ENCODE assay signal across 16 mouse cellular contexts in the genomic region with DNA sequence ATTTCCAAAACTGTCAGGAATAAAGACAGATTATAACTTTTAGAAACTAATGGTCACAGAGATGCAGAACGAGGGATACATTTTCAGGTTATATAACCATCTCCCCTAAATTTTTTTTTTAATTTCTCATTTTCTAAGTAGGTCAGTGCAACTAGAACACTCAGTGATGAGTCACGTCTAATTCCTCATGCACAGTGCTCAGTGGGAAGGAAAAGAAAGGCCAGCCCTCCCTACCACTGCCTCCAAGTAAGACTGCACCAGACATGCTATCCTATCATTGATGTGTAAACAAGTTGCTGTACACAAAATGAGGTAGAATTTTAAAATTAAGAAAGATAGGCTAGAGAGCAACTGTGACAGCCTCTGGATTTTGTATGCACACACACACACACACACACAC.
DNase-seq lines count a peak whose midpoint lies in the region; ATAC-seq and TF ChIP-seq lines count a peak whose summit lies in the region.
"Had no signal": no experiment of that assay in that cellular context is flagged by ENCODE, and none has a peak within 500 bp of the region (broad histone marks: within the 10 kb centered on the region; RNA-seq: fewer than 3 reads in every experiment).

No protein-coding gene starts in this region.

- H3K4me3 ChIP-seq in stomach, postnatal 0 days (ENCODE audit: low read depth, low read length) = no peak overlapping the region
- H3K4me3 ChIP-seq: forebrain, embryonic 10.5 days; gastrocnemius, adult 2 months; heart, embryonic 15.5 days; hindbrain, embryonic 13.5 days; limb, embryonic 13.5 days; neural tube, embryonic 15.5 days had no signal

- no peaks in the 10 kb centered on the region for H3K36me3 ChIP-seq in stomach, postnatal 0 days (ENCODE audit: control insufficient read depth, insufficient read depth, low read length)
- H3K36me3 ChIP-seq: forebrain, embryonic 10.5 days; G1E; heart, embryonic 15.5 days; hindbrain, embryonic 13.5 days; limb, embryonic 13.5 days; neural tube, embryonic 15.5 days had no signal

- H3K27me3 ChIP-seq in stomach, postnatal 0 days (ENCODE audit: control insufficient read depth, insufficient read depth, low read length) = no peaks in the 10 kb centered on the region
- H3K27me3 ChIP-seq: hindbrain, embryonic 13.5 days; limb, embryonic 13.5 days; neural tube, embryonic 15.5 days had no signal

- DNase-seq in frontal cortex, postnatal 36 days (ENCODE audit: low spot score in 2 of 2) = peak; percentile 10 to 29
- DNase-seq in frontal cortex, postnatal 10 days (ENCODE audit: low spot score in 2 of 2) = no peak
- peak; percentile 73 for DNase-seq in Muller cell, postnatal 12 days (ENCODE audit: inconsistent ontology term)
- peak; percentile 92 for DNase-seq in brain, adult 2 months (ENCODE audit: low read depth, low spot score)
- DNase-seq in left cerebral cortex, adult 9 months (ENCODE audit: low spot score in 2 of 2) = peak; percentile 13 to 40
- no peak for DNase-seq in stomach, postnatal 0 days (ENCODE audit: low spot score)
- no peak for DNase-seq in heart, postnatal 14 days
- DNase-seq: gastrocnemius, adult 2 months had no signal

- no peak for TF ChIP-seq EP300 in stomach, postnatal 0 days (optimal IDR thresholded peaks at IDR 0.05)

- no peaks in the 10 kb centered on the region for H3K9me3 ChIP-seq in stomach, postnatal 0 days (ENCODE audit: control insufficient read depth, low read length)
- H3K9me3 ChIP-seq: forebrain, embryonic 10.5 days; heart, embryonic 15.5 days; hindbrain, embryonic 13.5 days; limb, embryonic 13.5 days; neural tube, embryonic 15.5 days had no signal

- WGBS in stomach, postnatal 0 days = 71% methylated on average over 2 of the region's 2 CpGs

- no peak overlapping the region for H3K4me2 ChIP-seq in stomach, postnatal 0 days (replicated peaks; ENCODE audit: low read depth)
- H3K4me2 ChIP-seq: heart, embryonic 15.5 days; hindbrain, embryonic 13.5 days; limb, embryonic 13.5 days; midbrain, embryonic 11.5 days; neural tube, embryonic 15.5 days had no signal

- no peak overlapping the region for H3K9ac ChIP-seq in stomach, postnatal 0 days (ENCODE audit: low read length)
- H3K9ac ChIP-seq: heart, embryonic 15.5 days; hindbrain, embryonic 13.5 days; limb, embryonic 13.5 days; neural tube, embryonic 15.5 days had no signal

- TF ChIP-seq CTCF in stomach, postnatal 0 days (IDR thresholded peaks at IDR 0.05; ENCODE audit: low read depth) = no peak

- H3K4me1 ChIP-seq in stomach, postnatal 0 days (replicated peaks; ENCODE audit: control insufficient read depth, insufficient read depth) = no peaks in the 10 kb centered on the region
- H3K4me1 ChIP-seq: forebrain, embryonic 10.5 days; heart, embryonic 15.5 days; limb, embryonic 13.5 days; neural tube, embryonic 15.5 days had no signal

- no peak for ATAC-seq in stomach, postnatal 0 days (ENCODE audit: low FRiP score, low TSS enrichment)
- ATAC-seq: intestine, embryonic 16.5 days had no signal

- intact Hi-C loops in heart, postnatal 14 days (cut with DNase I) = no loop called here

- H3K27ac ChIP-seq in stomach, postnatal 0 days (replicated peaks) = no peak overlapping the region
- H3K27ac ChIP-seq: forebrain, embryonic 10.5 days; gastrocnemius, adult 2 months; heart, embryonic 15.5 days; hindbrain, embryonic 13.5 days; limb, embryonic 13.5 days; neural tube, embryonic 15.5 days had no signal

Comparison
In these comparisons a context has a peak if more than half of its experiments do, and no peak if none do; other contexts are left out.
1. DNase-seq: peak in frontal cortex, postnatal 36 days (2 of 2), Muller cell, postnatal 12 days (single experiment), brain, adult 2 months (single experiment) and left cerebral cortex, adult 9 months (2 of 2); none in frontal cortex, postnatal 10 days (0 of 2), stomach, postnatal 0 days (single experiment) and heart, postnatal 14 days (0 of 2).